Mouse (Mus musculus) thymus, postnatal 4 days (tissue): Measurements from ENCODE around the gene Yipf4.

Source experiments
- DNase-seq: peaks from one replicate; pipeline ENCODE4 v3.0.0; 2021

Gene Yipf4

DNA sequence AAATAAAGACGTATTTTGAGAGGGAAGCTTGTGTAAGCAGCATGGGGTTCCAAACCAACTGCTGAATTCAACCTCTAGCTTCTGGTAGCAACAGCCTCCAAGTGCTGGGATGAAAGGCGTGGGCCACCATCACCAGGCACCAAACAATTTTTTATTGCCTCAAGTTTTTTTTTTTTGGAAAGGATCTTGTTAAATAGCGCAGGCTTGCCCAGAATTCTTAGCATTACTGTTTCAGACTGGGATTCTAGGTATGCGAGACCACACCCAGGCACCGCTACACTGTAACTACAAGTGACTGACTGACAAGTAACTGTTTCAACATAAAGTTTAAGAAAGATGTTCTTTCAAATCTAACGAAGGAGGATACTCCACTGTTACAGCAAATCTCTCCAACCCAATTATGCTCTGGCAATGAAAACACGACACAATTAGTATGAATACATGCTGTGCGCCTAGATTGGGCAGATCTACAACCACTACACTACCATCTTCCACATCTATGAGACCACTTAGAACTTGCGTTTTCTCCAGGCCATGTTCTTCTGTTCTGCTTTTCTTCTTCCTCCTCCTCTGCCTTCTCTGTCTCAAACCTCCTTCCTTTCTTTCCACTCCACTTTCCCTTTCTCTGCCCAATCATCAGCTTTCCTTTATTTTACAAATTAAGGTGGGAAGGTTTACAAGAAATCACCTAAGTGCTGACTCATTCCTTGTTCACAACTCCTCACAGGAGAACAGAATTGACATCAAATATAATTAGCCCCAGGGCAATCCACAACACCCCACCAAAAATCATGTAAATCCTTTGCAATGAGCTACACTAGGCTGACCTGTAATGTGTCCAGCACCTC, 37.7 kb downstream of the Yipf4 start:
- peak; percentile 11 for DNase-seq

DNA sequence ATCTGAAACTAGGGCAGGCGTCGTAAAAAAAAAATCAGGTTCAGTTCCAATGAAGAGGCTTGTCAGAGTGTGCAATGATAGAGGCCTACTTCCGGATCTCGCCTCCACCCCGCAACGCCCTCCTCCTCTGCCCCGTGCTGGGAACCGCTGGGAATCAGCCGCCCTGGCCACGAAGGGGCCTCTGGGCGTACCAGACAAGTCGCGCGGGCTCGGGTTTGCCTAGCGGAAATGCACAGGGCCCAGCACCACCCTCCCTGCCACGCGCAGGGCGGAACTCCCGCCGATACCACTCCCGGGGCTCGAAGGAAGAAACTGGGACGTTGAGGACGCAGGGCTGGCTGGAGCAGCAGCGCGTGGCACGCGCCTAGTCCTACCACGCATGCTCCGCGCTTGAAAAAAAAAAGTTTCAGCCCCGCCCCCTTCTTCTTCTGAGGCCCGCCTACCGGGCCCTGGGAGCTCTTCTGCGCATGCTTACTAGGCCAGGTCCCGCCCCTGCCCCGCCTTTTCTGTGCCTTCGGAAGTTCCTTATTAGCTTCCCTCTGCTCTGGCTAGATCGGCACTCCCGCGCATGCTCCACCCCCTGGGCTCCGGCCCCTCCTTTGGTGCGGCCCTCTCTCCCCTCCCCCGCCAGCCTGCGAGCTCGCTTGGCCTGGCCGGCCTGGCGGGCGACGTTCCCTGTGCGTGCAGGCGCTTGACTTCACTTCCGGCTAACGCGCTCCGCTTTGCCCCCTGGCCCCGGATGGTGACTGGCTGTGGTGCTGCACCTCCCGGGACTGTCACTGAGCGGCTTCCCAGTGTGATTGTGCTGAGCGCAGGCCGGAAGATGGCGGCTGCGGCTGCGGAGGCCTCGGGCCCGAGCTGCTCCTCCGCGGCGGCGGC, 38.7 kb downstream of the Yipf4 start, which contains the start of gene Birc6:
Gene Birc6 (plus strand): TSS at position 567 of the 879 bp plus-strand sequence.
- DNase-seq = peak; percentile 99

DNA sequence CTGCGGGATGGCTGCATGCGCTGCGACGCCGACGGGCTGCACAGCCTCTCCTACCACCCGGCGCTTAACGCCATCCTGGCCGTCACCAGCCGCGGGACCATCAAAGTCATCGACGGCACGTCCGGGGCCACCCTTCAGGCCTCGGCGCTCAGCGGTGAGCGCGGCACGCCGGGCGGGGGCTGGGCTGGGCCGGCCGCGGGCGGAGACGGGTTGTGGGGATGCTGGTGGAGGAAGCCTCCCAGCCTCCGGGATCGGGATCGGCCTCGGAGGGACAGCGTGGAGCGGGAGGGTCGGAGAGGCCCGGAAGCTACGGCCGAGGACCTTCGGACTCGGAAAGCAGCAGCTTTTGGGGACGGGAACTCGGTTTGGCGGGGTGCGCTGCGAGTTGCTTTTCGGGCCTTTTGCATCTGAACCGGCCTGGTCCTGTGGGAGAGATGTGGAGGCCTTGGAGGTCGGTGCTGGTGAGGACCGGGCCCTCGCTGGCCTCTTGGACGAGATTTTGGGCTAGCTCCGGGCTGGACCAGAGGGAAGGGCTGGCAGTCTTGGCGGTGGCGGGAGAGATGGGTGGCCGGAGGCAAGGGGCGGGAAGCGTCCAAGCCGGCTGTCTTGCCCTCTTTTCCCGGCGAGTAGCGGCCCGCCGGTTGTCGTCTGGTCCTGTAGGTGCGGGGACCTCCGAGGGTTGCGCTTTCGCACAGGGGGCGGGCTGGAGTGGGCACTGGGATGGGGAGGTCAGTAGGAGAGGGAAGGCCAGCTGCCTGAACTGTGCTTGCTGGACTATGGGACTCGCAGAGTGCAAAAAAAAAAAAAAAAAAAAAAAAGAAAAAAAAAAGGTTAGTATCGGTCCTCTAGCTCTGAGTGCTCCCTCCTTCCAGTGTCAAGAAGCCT, 39.6 kb downstream of the Yipf4 start:
- peak; percentile 62 for DNase-seq

DNA sequence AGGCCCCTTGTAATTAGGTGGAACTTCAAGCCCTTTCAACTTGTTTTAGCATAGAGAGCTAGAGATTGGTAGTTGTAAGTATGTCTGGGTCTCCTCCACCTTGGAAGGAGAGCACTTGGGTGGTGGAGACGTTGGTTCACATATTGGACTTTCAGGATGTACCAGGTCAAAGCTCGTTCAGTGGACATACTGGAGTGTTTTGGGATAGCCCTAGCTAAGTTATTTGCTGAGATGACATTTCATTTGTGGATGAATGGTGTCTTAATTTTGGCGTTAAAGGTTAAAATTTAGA, 40.2 kb downstream of the Yipf4 start:
- DNase-seq = peak; percentile 8

DNA sequence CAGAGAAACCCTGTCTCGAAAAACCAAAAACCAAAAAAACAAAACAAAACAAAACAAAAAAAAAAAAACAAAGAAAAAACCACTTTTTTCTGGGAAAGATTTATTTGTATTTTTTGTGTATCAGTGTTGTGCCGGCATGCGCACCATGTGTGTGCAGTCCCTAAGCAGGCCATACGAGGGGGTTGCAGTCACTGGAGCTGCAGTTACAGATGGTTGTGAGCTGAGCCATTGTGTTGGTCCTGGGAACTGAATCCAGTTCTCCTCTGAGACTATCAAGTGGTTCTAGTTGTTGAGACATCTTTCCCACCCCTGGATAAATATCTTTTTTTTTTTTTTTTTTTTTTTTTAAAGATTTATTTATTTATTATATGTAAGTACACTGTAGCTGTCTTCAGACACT, 45.7 kb downstream of the Yipf4 start:
- DNase-seq = no peak

- no peak for DNase-seq
Observed at GRCm38 (mm10) chr17:74537526-74537925, 48.2 kb downstream of the Yipf4 start.

DNA sequence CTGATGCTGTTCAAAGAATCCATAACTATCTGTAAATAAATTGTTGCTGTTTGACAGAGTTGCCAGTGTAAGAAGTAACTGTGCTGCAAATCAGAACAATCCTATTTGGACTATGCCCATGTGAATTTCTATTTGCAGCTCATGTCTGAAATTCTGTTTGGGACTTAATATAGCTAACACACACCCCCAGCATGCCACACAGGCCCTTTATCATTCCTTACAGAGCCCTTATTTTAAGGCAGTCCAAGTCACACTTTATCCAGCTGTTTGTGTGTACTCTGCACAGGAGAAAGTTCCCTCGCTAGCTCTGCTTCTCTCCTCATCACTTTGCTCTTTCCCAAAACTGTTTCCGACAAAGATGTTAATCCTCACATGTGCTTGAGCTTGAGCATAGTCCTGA, 54.3 kb downstream of the Yipf4 start:
- no peak for DNase-seq
